Mouse (Mus musculus) bone marrow macrophage, adult 2 months (primary cell): Measurements from ENCODE around the gene Gm21836. TPM values are rescaled to one million over a fixed set of nuclear protein-coding genes. Genes with fewer than 3 reads are reported as not detected.
"Not testable (repeated sequence)": the region's sequence is repeated elsewhere in the genome, so short reads cannot be mapped to it uniquely, and the experiment has no call there.

ENCODE experiments used
- H3K27ac ChIP-seq: 2 replicates; pipeline ENCODE4 v1.5.1; 2012; ENCODE audit warnings: low read depth, low read length; ENCODE audit not compliant: insufficient read depth
- H3K4me1 ChIP-seq: 2 replicates; pipeline ENCODE4 v1.6.1; 2012; ENCODE audit warnings: low read length; ENCODE audit not compliant: control insufficient read depth, insufficient read depth
- H3K4me3 ChIP-seq: 2 replicates; pipeline ENCODE4 v1.5.1; 2012; ENCODE audit warnings: mild to moderate bottlenecking, low read length, moderate library complexity; ENCODE audit not compliant: insufficient read depth
- CTCF ChIP-seq: IDR thresholded peaks from 2 replicates; pipeline ENCODE4 v1.5.1; 2012; ENCODE audit warnings: low read depth, mild to moderate bottlenecking, low read length, moderate library complexity
- POLR2A ChIP-seq: IDR thresholded peaks from 2 replicates; pipeline ENCODE4 v1.6.1; 2012; ENCODE audit warnings: mild to moderate bottlenecking, low read depth, low read length, borderline replicate concordance
- polyA plus RNA-seq: library from polyadenylated mRNA; stranded (reverse); fragments of >200 nt; gene quantifications from 2 replicates; pipeline ENCODE4 v1.2.4, GENCODE M21; 2012; ENCODE audit not compliant: missing spikeins, insufficient read depth, insufficient read length

Gm21836 gene
- not detected in 2 replicates for polyA plus RNA-seq

- H3K4me3 ChIP-seq, H3K4me1 ChIP-seq, H3K27ac ChIP-seq: not testable (repeated sequence)
Measured at GRCm38 (mm10) chr9:124493693-124494092, at the start of gene Gm21836. Gene Gm21836 (minus strand): TSS chr9:124493793.

- H3K4me1 ChIP-seq, H3K4me3 ChIP-seq, H3K27ac ChIP-seq: not testable (repeated sequence)
Measured at GRCm38 (mm10) chr9:124480361-124480980, 13.1 kb downstream of the Gm21836 start.

GRCm38 (mm10) chr9:124478081-124478480 is 15.5 kb downstream of the Gm21836 start:
- Histone ChIP-seq H3K27ac (no peak overlapping the region), H3K4me1 (no peaks in the 10 kb centered on the region), H3K4me3 (no peak overlapping the region)
- TF ChIP-seq CTCF (no peak), POLR2A (no peak)

- TF ChIP-seq CTCF, result no peak
- no peak for TF ChIP-seq POLR2A
- Histone ChIP-seq H3K4me3 (no peak within 1 kb of the TSS), H3K27ac (no peak within 1 kb of the TSS), H3K4me1 (no peaks in the 10 kb centered on the region)
Measured at GRCm38 (mm10) chr9:124476096-124476902, 17.3 kb downstream of the Gm21836 start, which contains the start of gene Ppp2r3d. Gene Ppp2r3d (minus strand): TSS chr9:124476898.

GRCm38 (mm10) chr9:124475689-124476088 is 17.9 kb downstream of the Gm21836 start:
- Histone ChIP-seq H3K27ac (no peak overlapping the region), H3K4me3 (no peak overlapping the region), H3K4me1 (no peaks in the 10 kb centered on the region)
- no peak for TF ChIP-seq POLR2A
- no peak for TF ChIP-seq CTCF

- H3K27ac ChIP-seq, result no peak overlapping the region
- TF ChIP-seq CTCF (no peak), POLR2A (no peak)
- H3K4me3 ChIP-seq, result no peak overlapping the region
- no peaks in the 10 kb centered on the region for H3K4me1 ChIP-seq
Measured at GRCm38 (mm10) chr9:124456572-124456971, 37.0 kb downstream of the Gm21836 start.

Other genes starting within 250 kb of the Gm21836 start
- gene 2010315B03Rik, start 181.1 kb downstream of the Gm21836 start, polyA plus RNA-seq, result 28.0 and 28.8 TPM in 2 replicates
- 84.7 and 110 TPM in 2 replicates for gene Ppp2r3d, start 16.9 kb downstream of the Gm21836 start, polyA plus RNA-seq